Mouse (Mus musculus) midbrain, postnatal 0 days (tissue): ENCODE data around the gene Osbpl6. TPM values are rescaled to one million over a fixed set of nuclear protein-coding genes. Genes with fewer than 3 reads are reported as not detected.

Source experiments
- ATAC-seq: fragments of 200-750 bp; cut with Nextera tagmentation; 2 replicates; pipeline ENCODE4 v1.8.0; 2017; ENCODE audit warnings: moderate number of reproducible peaks, mild to moderate bottlenecking, moderate TSS enrichment, moderate library complexity; ENCODE audit not compliant: low FRiP score
- DNase-seq: peaks from one replicate; pipeline ENCODE4 v3.0.0-alpha.2; 2015; ENCODE audit warnings: low spot score
- H3K27ac ChIP-seq: fragments of 300-500 bp; sonication (generic); 2 replicates; pipeline ENCODE4 v1.5.1; 2014; ENCODE audit warnings: low read depth, mild to moderate bottlenecking, low read length, mixed read lengths
- H3K27me3 ChIP-seq: fragments of 300-500 bp; sonication (generic); 2 replicates; pipeline ENCODE4 v1.6.1; 2014; ENCODE audit warnings: low read length, control low read depth, mixed read lengths; ENCODE audit not compliant: insufficient read depth
- H3K36me3 ChIP-seq: fragments of 300-500 bp; sonication (generic); 2 replicates; pipeline ENCODE4 v1.6.1; 2014; ENCODE audit warnings: low read length, control low read depth, mixed read lengths; ENCODE audit not compliant: insufficient read depth
- H3K4me1 ChIP-seq: fragments of 300-500 bp; sonication (generic); 2 replicates; pipeline ENCODE4 v1.6.1; 2014; ENCODE audit warnings: mild to moderate bottlenecking, control low read depth, antibody characterized with exemption, low read length, mixed read lengths; ENCODE audit not compliant: insufficient read depth
- H3K4me2 ChIP-seq: fragments of 300-500 bp; sonication (generic); 2 replicates; pipeline ENCODE4 v1.6.1; 2014; ENCODE audit warnings: low read depth, mild to moderate bottlenecking, low read length, mixed read lengths; ENCODE audit not compliant: poor library complexity, severe bottlenecking
- H3K4me3 ChIP-seq: fragments of 300-500 bp; sonication (generic); 2 replicates; pipeline ENCODE4 v1.5.1; 2014; ENCODE audit warnings: low read depth, mild to moderate bottlenecking, low read length, moderate library complexity
- H3K9ac ChIP-seq: fragments of 300-500 bp; sonication (generic); replicated peaks from 2 replicates; pipeline ENCODE4 v1.6.1; 2014; ENCODE audit warnings: mild to moderate bottlenecking, low read length, moderate library complexity, mixed read lengths; ENCODE audit not compliant: poor library complexity, severe bottlenecking
- H3K9me3 ChIP-seq: fragments of 300-500 bp; sonication (generic); 2 replicates; pipeline ENCODE4 v1.6.1; 2016; ENCODE audit warnings: low read length, control low read depth
- CTCF ChIP-seq: IDR thresholded peaks from 2 replicates; pipeline ENCODE4 v1.5.1; 2016; ENCODE audit warnings: antibody characterized with exemption, mild to moderate bottlenecking
- WGBS: fragments of 180-500 bp; shearing (Covaris S2); extraction: QIAGEN DNeasy Blood & Tissue Kit; methylation state at CpG from one replicate; pipeline ENCODE4 v1.1.7; 2014; 5-methylcytosine and 5-hydroxymethylcytosine counted together
- polyA plus RNA-seq: library from polyadenylated mRNA; unstranded; fragments of >200 nt; fragmentation: Nextera tagmentation; extraction: Ambion mirVana; gene quantifications from 2 replicates; pipeline ENCODE4 v1.2.1, GENCODE M21; 2015
- total RNA-seq: library from RNA; depleted of rRNA; stranded (reverse); fragments of >200 nt; gene quantifications from 2 replicates; pipeline ENCODE4 v1.2.3, GENCODE M21; 2014

The Osbpl6 gene
- total and polyA plus RNA-seq, 2 experiments from 2014 or later: 17.0 to 26.7 TPM

DNA sequence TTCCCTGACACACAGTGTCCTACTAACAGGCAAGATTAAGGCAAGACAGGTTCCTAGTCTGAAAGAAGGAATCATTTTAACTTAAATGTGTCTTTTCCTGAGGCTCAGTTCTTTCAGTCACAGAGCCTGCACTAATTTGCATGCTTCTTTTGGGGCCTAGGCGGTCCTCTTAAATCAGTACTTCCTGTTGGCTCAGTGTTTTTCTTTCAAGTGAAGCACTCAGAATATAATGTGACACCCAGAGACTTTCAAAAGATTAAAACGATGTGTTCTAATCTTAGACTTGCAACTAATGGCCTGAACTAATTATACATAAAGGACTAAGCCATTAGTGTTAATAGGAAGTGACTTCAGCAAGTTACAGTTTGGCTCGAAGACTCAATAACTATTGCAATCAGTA is 23.0 kb downstream of the Osbpl6 start:
- no peak overlapping the region for H3K9ac ChIP-seq
- no peaks in the 10 kb centered on the region; the same call in 1 of the 2 replicates for H3K27me3 ChIP-seq
- no peaks in the 10 kb centered on the region for H3K9me3 ChIP-seq
- TF ChIP-seq CTCF: no peak
- ATAC-seq (no peak), DNase-seq (peak; percentile 17)
- no peak overlapping the region for H3K4me2 ChIP-seq
- 49% methylated on average over 3 of the region's 3 CpGs for WGBS
- H3K36me3 ChIP-seq: no peaks in the 10 kb centered on the region
- H3K4me3 ChIP-seq: no peak overlapping the region
- no peak overlapping the region for H3K27ac ChIP-seq
- H3K4me1 ChIP-seq: no peaks in the 10 kb centered on the region

DNA sequence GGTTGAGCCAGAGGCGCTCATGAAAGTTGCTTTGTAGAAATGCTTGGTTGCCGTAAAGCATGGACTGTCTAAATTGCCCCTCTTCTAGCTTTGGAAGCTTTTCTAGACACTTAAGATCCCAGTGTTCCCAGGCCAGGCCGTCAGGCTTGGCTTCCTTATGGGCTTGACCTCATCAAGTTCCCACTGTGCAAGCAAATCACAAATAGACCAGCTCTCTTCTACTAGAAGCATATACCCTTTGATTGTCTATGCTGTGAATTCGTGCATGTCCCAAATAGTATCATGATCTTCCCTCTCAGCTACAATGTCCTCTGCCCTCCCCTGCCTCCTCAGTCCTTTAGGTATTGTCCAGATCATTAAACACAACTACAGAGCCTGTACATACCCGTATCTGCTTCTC is 23.5 kb downstream of the Osbpl6 start:
- H3K4me2 ChIP-seq: no peak overlapping the region
- WGBS: 83% methylated on average over 5 of the region's 5 CpGs
- H3K27ac ChIP-seq: no peak overlapping the region

DNA sequence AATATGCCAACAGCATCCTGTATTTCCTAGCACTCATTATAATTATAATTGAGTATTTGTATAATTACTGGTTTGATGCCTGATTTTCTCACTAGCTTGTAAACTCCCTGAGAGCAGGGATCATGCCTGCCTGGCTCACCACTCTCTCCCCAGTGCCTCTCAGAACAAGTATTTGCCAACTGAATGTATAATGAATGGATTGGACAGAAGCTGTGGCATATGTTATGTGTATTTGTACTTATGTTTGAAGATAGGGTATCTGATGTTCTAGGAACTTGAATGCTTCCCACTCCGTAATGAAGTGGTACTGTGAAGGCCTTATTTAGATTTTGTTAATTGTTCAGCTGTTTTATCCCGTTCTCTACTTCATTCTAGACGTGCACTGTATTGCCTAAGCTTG is 24.2 kb downstream of the Osbpl6 start:
- H3K27me3 ChIP-seq: no peaks in the 10 kb centered on the region; the same call in 1 of the 2 replicates
- H3K4me3 ChIP-seq: no peak overlapping the region
- H3K9me3 ChIP-seq: no peaks in the 10 kb centered on the region
- no peak overlapping the region for H3K9ac ChIP-seq
- H3K4me1 ChIP-seq: no peaks in the 10 kb centered on the region
- H3K4me2 ChIP-seq: no peak overlapping the region
- no peaks in the 10 kb centered on the region for H3K36me3 ChIP-seq
- ATAC-seq: no peak
- 79% methylated on average over 3 of the region's 3 CpGs for whole genome bisulfite sequencing
- no peak for TF ChIP-seq CTCF
- H3K27ac ChIP-seq: no peak overlapping the region
- no peak for DNase-seq

More for the DNA sequence above, 23.5 kb downstream of the Osbpl6 start:
- Histone ChIP-seq H3K4me1 (no peaks in the 10 kb centered on the region), H3K9ac (no peak overlapping the region), H3K9me3 (no peaks in the 10 kb centered on the region), H3K36me3 (no peaks in the 10 kb centered on the region), H3K4me3 (no peak overlapping the region), H3K27me3 (no peaks in the 10 kb centered on the region; the same call in 1 of the 2 replicates)
- ATAC-seq (no peak), DNase-seq (no peak)
- TF ChIP-seq CTCF: no peak

DNA sequence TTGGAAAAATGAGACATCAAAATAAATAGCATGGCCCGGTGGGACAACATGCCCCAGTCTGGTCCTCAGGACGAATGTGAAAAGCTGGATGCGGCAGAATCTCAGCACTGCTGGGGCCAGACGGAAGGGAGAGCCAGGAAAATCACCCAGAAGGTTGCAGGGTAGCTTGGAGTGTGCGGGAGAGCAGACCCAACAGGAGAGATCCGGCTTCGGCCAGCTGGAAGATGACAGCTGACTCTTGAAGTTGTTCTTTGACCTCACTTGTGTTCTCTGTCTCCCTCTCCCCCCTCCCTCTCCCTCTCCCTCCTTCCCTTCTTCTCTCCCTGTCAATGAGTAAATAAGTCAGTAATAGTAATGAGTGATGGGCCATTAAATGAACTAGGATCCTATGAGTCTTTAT is 27.9 kb downstream of the Osbpl6 start:
- no peak overlapping the region for H3K9ac ChIP-seq
- no peak overlapping the region for H3K4me2 ChIP-seq
- no peaks in the 10 kb centered on the region for H3K4me1 ChIP-seq
- ATAC-seq (no peak), DNase-seq (no peak)
- no peaks in the 10 kb centered on the region for H3K9me3 ChIP-seq
- TF ChIP-seq CTCF: no peak
- H3K27me3 ChIP-seq: no peaks in the 10 kb centered on the region; the same call in 1 of the 2 replicates
- no peak overlapping the region for H3K27ac ChIP-seq
- no peaks in the 10 kb centered on the region for H3K36me3 ChIP-seq
- WGBS: 82% methylated on average over 7 of the region's 7 CpGs
- H3K4me3 ChIP-seq: no peak overlapping the region

DNA sequence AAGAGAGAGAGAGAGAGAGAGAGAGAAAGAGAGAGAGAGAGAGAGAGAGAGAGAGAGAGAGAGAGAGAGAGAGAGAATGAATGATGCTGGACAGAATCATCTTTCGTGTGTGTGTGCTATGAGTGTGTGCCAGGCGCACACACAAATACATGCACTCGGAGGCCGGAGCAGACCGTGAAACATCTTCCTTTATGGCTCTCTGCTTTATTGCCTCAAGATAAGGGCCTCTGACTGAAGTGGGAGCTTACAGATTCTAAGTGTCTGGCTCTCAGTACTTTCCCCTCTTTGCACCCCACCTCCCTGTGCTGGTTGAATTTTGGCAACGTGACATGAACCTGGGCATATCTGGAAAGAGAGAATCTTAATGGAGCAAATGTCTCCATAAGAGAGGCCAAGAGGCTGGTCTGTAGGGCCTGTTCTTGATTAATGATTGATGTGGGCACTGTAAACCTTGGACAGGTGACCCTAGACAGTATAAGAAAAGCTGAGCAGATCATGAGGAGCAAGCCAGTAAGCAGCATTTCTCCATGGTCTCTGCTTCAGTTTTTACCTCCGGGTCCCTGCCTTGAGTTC is 29.4 kb downstream of the Osbpl6 start:
- Histone ChIP-seq H3K9ac (no peak overlapping the region), H3K4me1 (no peaks in the 10 kb centered on the region), H3K27ac (no peak overlapping the region), H3K4me3 (no peak overlapping the region), H3K36me3 (no peaks in the 10 kb centered on the region), H3K4me2 (no peak overlapping the region), H3K9me3 (no peaks in the 10 kb centered on the region), H3K27me3 (no peaks in the 10 kb centered on the region)
- DNase-seq: no peak
- whole genome bisulfite sequencing: 86% methylated on average over 7 of the region's 7 CpGs
- TF ChIP-seq CTCF: no peak
- ATAC-seq: no peak

DNA sequence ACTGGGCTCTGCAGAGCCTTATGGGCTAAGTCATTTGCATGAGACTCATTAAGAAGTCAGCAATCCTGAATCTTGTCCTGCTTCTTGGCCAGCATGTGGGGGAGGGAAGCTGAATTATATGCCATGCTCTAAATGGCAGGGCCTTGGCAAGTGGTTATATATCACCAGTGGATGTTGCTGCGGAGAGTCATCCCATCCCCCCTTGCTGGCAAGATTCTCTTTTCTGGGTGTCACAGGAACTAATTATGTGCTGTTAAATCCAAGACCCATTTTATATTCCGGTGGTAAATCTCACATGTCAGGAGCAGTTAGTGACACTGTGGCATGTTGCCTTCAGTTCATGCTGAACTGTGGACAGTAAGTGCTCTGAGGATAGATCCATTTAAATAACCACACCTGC is 31.1 kb downstream of the Osbpl6 start:
- H3K36me3 ChIP-seq: no peaks in the 10 kb centered on the region
- no peaks in the 10 kb centered on the region for H3K4me1 ChIP-seq
- no peak for ATAC-seq
- H3K27me3 ChIP-seq: no peaks in the 10 kb centered on the region
- no peaks in the 10 kb centered on the region for H3K9me3 ChIP-seq
- H3K9ac ChIP-seq: no peak overlapping the region
- H3K4me3 ChIP-seq: no peak overlapping the region
- H3K27ac ChIP-seq: no peak overlapping the region
- H3K4me2 ChIP-seq: no peak overlapping the region
- no peak for TF ChIP-seq CTCF
- 50% methylated on average over 2 of the region's 2 CpGs for WGBS
- peak; percentile 14 for DNase-seq
